Mouse (Mus musculus) embryo, embryonic 10 days (tissue): Measurements from ENCODE around the gene Vmn2r69.

Experiments
- DNase-seq: peaks from one replicate; pipeline ENCODE4 v3.0.0-alpha.2; 2015; ENCODE audit warnings: low spot score

The Vmn2r69 gene

DNA sequence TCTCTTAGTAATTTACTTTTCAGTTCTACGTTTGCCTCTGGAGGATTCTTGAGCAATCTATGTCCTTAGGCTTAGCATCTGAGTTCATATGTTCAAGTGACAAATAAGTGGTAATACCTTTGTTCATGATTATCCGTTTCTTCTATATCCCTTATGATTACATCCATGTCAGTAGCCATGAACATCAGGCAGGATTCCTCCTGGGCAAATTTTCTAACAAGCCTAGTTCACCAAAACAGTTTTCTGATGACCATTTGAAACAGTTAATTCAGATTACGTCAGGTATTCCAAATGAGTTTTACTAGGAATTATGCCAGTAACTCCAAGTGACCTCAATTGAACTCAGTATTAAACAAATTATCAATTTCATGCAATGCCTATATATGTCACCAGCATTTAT lies at the start of gene Vmn2r69:
Vmn2r69 (minus strand) TSS at position 101 of the 400 bp plus-strand sequence.
- no peak for DNase-seq
